Mouse (Mus musculus) G1E (cell line): Measurements from ENCODE around the gene Fstl4.

Experiments used
- CTCF ChIP-seq: IDR thresholded peaks from 2 replicates; pipeline ENCODE4 v1.5.1; 2012; ENCODE audit warnings: low read depth, low read length, inconsistent platforms, mixed read lengths
- GATA1 ChIP-seq: IDR thresholded peaks from 2 replicates; pipeline ENCODE4 v1.6.1; 2012; ENCODE audit warnings: borderline replicate concordance, low read length, inconsistent platforms, mixed read lengths
- GATA2 ChIP-seq: IDR thresholded peaks from 2 replicates; pipeline ENCODE4 v1.6.1; 2012; ENCODE audit warnings: low read depth, low read length, inconsistent platforms, borderline replicate concordance
- POLR2AphosphoS5 ChIP-seq: IDR thresholded peaks from 2 replicates; pipeline ENCODE4 v1.6.1; 2012; ENCODE audit warnings: low read depth, low read length, inconsistent platforms; ENCODE audit not compliant: insufficient replicate concordance
- TAL1 ChIP-seq: conservative IDR thresholded peaks from 2 replicates; pipeline ENCODE4 v1.6.1; 2012; ENCODE audit warnings: low read depth, low read length, inconsistent platforms, mixed read lengths

GRCm38 (mm10) chr11:52794331-52794730 lies 29.9 kb downstream of the Fstl4 start:
- TF ChIP-seq CTCF (no peak), TAL1 (no peak), GATA1 (no peak), GATA2 (no peak), POLR2AphosphoS5 (no peak)
